ENCODE assay signal across 8 mouse cellular contexts in genomic region chr13:59889468-59890117, GRCm38 (mm10).
DNase-seq lines count a peak whose midpoint lies in the region; ATAC-seq and TF ChIP-seq lines count a peak whose summit lies in the region.

No protein-coding gene starts in this region.

- no peaks in the 10 kb centered on the region for H3K36me3 ChIP-seq in ES-E14 (ENCODE audit: control insufficient read depth, insufficient read depth, low read length, poor library complexity, severe bottlenecking)
- no peaks in the 10 kb centered on the region for H3K36me3 ChIP-seq in forebrain, embryonic 13.5 days (ENCODE audit: poor library complexity, severe bottlenecking)
- H3K36me3 ChIP-seq in hindbrain, embryonic 12.5 days = no peaks in the 10 kb centered on the region

- H3K4me2 ChIP-seq in forebrain, embryonic 13.5 days = no peak overlapping the region
- H3K4me2 ChIP-seq in hindbrain, embryonic 12.5 days (replicated peaks) = no peak overlapping the region

- in situ Hi-C loops in ES-E14 (cut with MboI; ENCODE audit: low sequenced_read_pairs in 2 of 2, unreplicated experiment in 2 of 2) = loop anchor here (10.0 to 25.0 kb wide), 2 partner anchors 555 to 573 kb away; no protein-coding TSS in a partner anchor

- H3K4me3 ChIP-seq in ES-E14 (ENCODE audit: insufficient read depth in 1 of 2, low read depth in 1 of 2, low read length in 2 of 2, poor library complexity in 1 of 2, severe bottlenecking in 1 of 2) = no peak overlapping the region
- H3K4me3 ChIP-seq in forebrain, embryonic 13.5 days = no peak overlapping the region
- no peak overlapping the region for H3K4me3 ChIP-seq in hindbrain, embryonic 12.5 days

- DNase-seq in ES-E14 (ENCODE audit: low read depth, low spot score) = peak; percentile 34
- DNase-seq in adrenal gland, adult 2 months = peak; percentile 60
- DNase-seq in left cerebral cortex, adult 11 months (ENCODE audit: low spot score) = peak; percentile 30
- DNase-seq in skeletal muscle tissue, adult 2 months (ENCODE audit: low read depth, low spot score) = peak; percentile 45
- DNase-seq in thymus, adult 18-20 months = no peak

- ATAC-seq in forebrain, embryonic 13.5 days = peak; percentile 79
- peak; percentile 64; the same call in 1 of the 2 replicates for ATAC-seq in hindbrain, embryonic 12.5 days (ENCODE audit: low FRiP score)
- peak; percentile 49 for ATAC-seq in megakaryocyte-erythroid progenitor cell, adult 5-6 weeks (replicated peaks; ENCODE audit: low FRiP score, low TSS enrichment, poor library complexity, severe bottlenecking)

- no peaks in the 10 kb centered on the region for H3K27me3 ChIP-seq in forebrain, embryonic 13.5 days
- H3K27me3 ChIP-seq in hindbrain, embryonic 12.5 days = no peaks in the 10 kb centered on the region

- no peak overlapping the region for H3K27ac ChIP-seq in ES-E14 (ENCODE audit: insufficient read depth, low read depth, low read length, poor library complexity, severe bottlenecking)
- H3K27ac ChIP-seq in forebrain, embryonic 13.5 days = no peak overlapping the region
- H3K27ac ChIP-seq in hindbrain, embryonic 12.5 days = no peak overlapping the region

- no peaks in the 10 kb centered on the region for H3K9me3 ChIP-seq in ES-E14 (ENCODE audit: control insufficient read depth, insufficient read depth, low read depth, low read length)
- peaks cover 9% of the 10 kb centered on the region; the same call in 1 of the 2 replicates for H3K9me3 ChIP-seq in forebrain, embryonic 13.5 days (replicated peaks)
- peaks cover 12% of the 10 kb centered on the region; the same call in 1 of the 2 replicates for H3K9me3 ChIP-seq in hindbrain, embryonic 12.5 days (replicated peaks)

- H3K9ac ChIP-seq in ES-E14 (ENCODE audit: insufficient read depth, low read depth, low read length, poor library complexity, severe bottlenecking) = no peak overlapping the region
- H3K9ac ChIP-seq in forebrain, embryonic 13.5 days = no peak overlapping the region
- H3K9ac ChIP-seq in hindbrain, embryonic 12.5 days = no peak overlapping the region

- no peaks in the 10 kb centered on the region for H3K4me1 ChIP-seq in ES-E14 (ENCODE audit: control insufficient read depth in 2 of 2, insufficient read depth in 2 of 2, low read length in 2 of 2, poor library complexity in 1 of 2)
- H3K4me1 ChIP-seq in forebrain, embryonic 13.5 days = peaks cover 24% of the 10 kb centered on the region
- peaks cover 21% of the 10 kb centered on the region for H3K4me1 ChIP-seq in hindbrain, embryonic 12.5 days

- 18% methylated on average over 10 of the region's 10 CpGs for WGBS in forebrain, embryonic 13.5 days
- whole genome bisulfite sequencing in hindbrain, embryonic 12.5 days = 21% methylated on average over 10 of the region's 10 CpGs

TF ChIP-seq in ES-E14, 5 proteins besides CTCF, POLR2A, EP300 and RAD21:
- TF ChIP-seq HCFC1 (IDR thresholded peaks at IDR 0.05; ENCODE audit: borderline replicate concordance, insufficient read depth, low read length) (no peak), CHD2 (IDR thresholded peaks at IDR 0.05; ENCODE audit: low read depth, low read length) (no peak), MAFK (IDR thresholded peaks at IDR 0.05; ENCODE audit: insufficient read depth, low read depth, low read length) (peak; percentile 24; the same call in 1 of the 2 replicates), ZNF384 (IDR thresholded peaks at IDR 0.05; ENCODE audit: low read depth, low read length) (peak; percentile 88), ZC3H11A (IDR thresholded peaks at IDR 0.05; ENCODE audit: borderline replicate concordance, low read depth, low read length) (no peak)
TF ChIP-seq in ES-E14: peak in this region for 2.

Comparison
In these comparisons a context has a peak if more than half of its experiments do, and no peak if none do; other contexts are left out.
1. DNase-seq: peak in ES-E14 (single experiment), adrenal gland, adult 2 months (single experiment), left cerebral cortex, adult 11 months (single experiment) and skeletal muscle tissue, adult 2 months (single experiment); none in thymus, adult 18-20 months (0 of 2).
2. Peak in every context shown above with its lines, with median percentiles within 50 percentile points of each other: ATAC-seq.